Mouse (Mus musculus) C2C12 (cell line): ENCODE results near the gene Adamts1.

Source experiments
- CTCF ChIP-seq: IDR thresholded peaks from one replicate; pipeline ENCODE4 v1.5.1; 2011; ENCODE audit not compliant: control insufficient read depth, insufficient read depth, insufficient read length
- MAX ChIP-seq: IDR thresholded peaks from one replicate; pipeline ENCODE4 v1.6.1; 2011; ENCODE audit warnings: mild to moderate bottlenecking, control low read depth

DNA sequence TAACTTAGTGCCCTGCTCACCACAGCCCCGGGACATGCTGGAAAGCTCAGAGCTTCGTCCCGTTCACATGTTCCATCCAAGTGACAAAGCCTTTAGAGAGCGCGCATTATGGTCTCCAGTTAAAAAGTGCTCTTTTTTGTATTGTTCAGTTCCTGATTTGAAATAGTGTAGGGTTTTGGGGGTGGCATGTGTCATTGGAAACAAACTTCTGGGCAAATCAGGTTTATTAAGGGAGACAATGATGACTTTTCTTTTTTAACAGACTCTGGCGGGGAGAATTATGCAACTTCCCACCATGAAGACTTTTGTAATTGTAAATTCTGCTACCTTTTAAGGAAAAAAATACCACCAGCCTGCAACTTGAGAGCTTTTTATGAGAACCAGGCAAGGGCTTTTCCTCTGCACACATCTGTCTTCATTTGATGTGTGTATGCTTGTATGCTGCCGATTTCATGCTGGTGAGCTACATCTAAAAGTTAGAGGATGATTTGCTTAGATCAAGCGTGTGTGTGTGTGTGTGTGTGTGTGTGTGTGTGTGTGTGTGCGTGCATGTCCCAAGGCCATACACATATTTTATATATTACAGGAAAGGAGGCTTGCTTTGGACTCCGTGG lies 40.8 kb downstream of the Adamts1 start:
- TF ChIP-seq CTCF (no peak), MAX (no peak)
